Mouse (Mus musculus) embryonic fibroblast, embryonic 13.5 days (primary cell): ENCODE data around the gene Ccdc187. TPM values are rescaled to one million over a fixed set of nuclear protein-coding genes. Genes with fewer than 3 reads are reported as not detected.

ENCODE experiments used
- H3K27ac ChIP-seq: 2 replicates; pipeline ENCODE4 v1.5.1; 2012; ENCODE audit warnings: low read length, control low read depth, inconsistent platforms; ENCODE audit not compliant: insufficient read depth
- H3K4me1 ChIP-seq: 2 replicates; pipeline ENCODE4 v1.6.1; 2011; ENCODE audit warnings: low read length; ENCODE audit not compliant: control insufficient read depth, insufficient read depth
- H3K4me3 ChIP-seq: 2 replicates; pipeline ENCODE4 v1.5.1; 2011; ENCODE audit warnings: mild to moderate bottlenecking, control low read depth, low read length; ENCODE audit not compliant: insufficient read depth
- CTCF ChIP-seq: IDR thresholded peaks from 2 replicates; pipeline ENCODE4 v1.5.1; 2011; ENCODE audit warnings: mild to moderate bottlenecking, control low read depth, low read length, moderate library complexity, borderline replicate concordance; ENCODE audit not compliant: insufficient read depth
- POLR2A ChIP-seq: IDR thresholded peaks from 2 replicates; pipeline ENCODE4 v1.6.1; 2011; ENCODE audit warnings: low read depth, mild to moderate bottlenecking, control low read depth, low read length, moderate library complexity
- polyA plus RNA-seq: library from polyadenylated mRNA; stranded (reverse); fragments of >200 nt; gene quantifications from 2 replicates; pipeline ENCODE4 v1.2.4, GENCODE M21; 2011; ENCODE audit warnings: low read depth; ENCODE audit not compliant: missing spikeins, insufficient read length

Ccdc187 gene
- polyA plus RNA-seq: not detected in 2 replicates

GRCm38 (mm10) chr2:26294457-26294856, at the start of gene Ccdc187:
TSS of gene Ccdc187 (minus strand) at chr2:26294557.
- no peak for TF ChIP-seq POLR2A
- TF ChIP-seq CTCF: no peak
- no peak within 1 kb of the TSS for H3K4me3 ChIP-seq
- no peaks in the 10 kb centered on the region for H3K4me1 ChIP-seq
- H3K27ac ChIP-seq: no peak within 1 kb of the TSS

GRCm38 (mm10) chr2:26342609-26343490, 48.5 kb upstream of the Ccdc187 start:
- no peaks in the 10 kb centered on the region for H3K4me1 ChIP-seq
- TF ChIP-seq POLR2A (no peak), CTCF (no peak)
- no peak overlapping the region for H3K27ac ChIP-seq

DNA sequence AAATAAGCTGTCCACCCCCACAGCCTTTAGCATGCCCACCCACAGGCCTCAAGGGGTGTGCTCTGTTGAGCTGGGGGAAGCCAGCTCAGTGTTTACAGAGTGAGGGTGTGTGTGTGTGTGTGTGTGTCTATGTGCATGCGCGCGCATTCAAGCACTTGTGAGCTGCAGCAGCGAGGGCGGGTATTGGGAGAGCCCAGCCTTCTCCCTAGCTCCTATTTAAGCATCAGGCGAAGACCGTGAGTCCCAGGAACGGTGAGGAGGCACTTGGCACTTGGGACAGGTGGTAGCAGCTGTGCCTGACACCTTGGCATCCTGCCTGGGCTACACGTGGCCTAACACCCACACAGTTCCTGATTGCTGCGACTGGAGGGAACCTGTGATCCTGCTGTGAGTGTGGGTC, 47.7 kb upstream of the Ccdc187 start:
- TF ChIP-seq POLR2A: no peak
- TF ChIP-seq CTCF: no peak
- no peak overlapping the region for H3K27ac ChIP-seq

More at GRCm38 (mm10) chr2:26342609-26343490, 48.5 kb upstream of the Ccdc187 start:
- no peak overlapping the region for H3K4me3 ChIP-seq

GRCm38 (mm10) chr2:26341510-26341981, 47.2 kb upstream of the Ccdc187 start:
- no peaks in the 10 kb centered on the region for H3K4me1 ChIP-seq
- no peak overlapping the region for H3K4me3 ChIP-seq
- no peak for TF ChIP-seq POLR2A
- no peak for TF ChIP-seq CTCF
- no peak overlapping the region for H3K27ac ChIP-seq

More for the DNA sequence above, 47.7 kb upstream of the Ccdc187 start:
- H3K4me1 ChIP-seq: no peaks in the 10 kb centered on the region
- H3K4me3 ChIP-seq: no peak overlapping the region

DNA sequence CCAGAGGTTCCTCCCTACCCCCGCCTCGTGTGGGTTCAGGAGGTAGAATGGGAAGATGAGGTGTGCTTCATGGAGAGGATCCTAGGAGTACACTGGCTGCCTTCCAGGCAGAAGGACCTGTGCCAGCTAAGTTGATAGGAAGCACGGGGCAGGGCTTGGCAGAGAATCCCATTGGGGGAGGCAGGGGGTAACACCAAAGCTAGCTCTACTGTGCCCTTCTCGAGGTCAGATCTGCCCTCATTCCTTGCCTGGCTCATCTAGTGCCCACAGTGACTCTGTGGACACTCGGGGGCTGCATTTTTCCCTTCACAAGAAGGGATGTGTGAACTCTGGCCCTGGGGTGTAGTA, 44.8 kb upstream of the Ccdc187 start:
- H3K4me3 ChIP-seq: no peak overlapping the region
- TF ChIP-seq CTCF (no peak), POLR2A (no peak)
- H3K27ac ChIP-seq: no peak overlapping the region
- no peaks in the 10 kb centered on the region for H3K4me1 ChIP-seq

- no peak overlapping the region for H3K27ac ChIP-seq
- no peaks in the 10 kb centered on the region for H3K4me1 ChIP-seq
- no peak overlapping the region for H3K4me3 ChIP-seq
- TF ChIP-seq POLR2A (no peak), CTCF (no peak)
These were observed 44.2 kb upstream of the Ccdc187 start for GRCm38 (mm10) chr2:26338302-26339203.

DNA sequence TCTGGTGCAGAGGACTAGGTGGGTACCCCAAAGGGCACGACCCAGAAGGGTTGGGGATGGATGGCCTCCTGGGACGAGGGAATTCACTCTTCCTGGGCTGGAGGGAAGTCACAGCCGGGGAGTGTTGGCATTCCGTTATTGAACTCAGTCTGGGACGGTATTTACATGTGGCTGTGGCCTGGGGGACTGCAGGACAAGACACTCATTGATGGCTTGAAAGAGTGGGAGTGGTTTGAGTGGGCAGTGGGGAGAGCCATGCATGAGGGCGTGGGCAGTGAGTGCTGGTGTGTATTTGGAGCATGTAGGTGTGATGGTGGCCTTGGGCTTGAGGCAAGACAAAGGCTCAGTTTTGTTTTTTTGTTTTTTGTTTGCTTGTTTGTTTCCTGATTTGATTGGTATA, 36.3 kb upstream of the Ccdc187 start:
- H3K4me1 ChIP-seq: no peaks in the 10 kb centered on the region; the same call in 1 of the 2 replicates
- TF ChIP-seq POLR2A (no peak), CTCF (no peak)
- no peak overlapping the region for H3K27ac ChIP-seq
- no peak overlapping the region for H3K4me3 ChIP-seq

DNA sequence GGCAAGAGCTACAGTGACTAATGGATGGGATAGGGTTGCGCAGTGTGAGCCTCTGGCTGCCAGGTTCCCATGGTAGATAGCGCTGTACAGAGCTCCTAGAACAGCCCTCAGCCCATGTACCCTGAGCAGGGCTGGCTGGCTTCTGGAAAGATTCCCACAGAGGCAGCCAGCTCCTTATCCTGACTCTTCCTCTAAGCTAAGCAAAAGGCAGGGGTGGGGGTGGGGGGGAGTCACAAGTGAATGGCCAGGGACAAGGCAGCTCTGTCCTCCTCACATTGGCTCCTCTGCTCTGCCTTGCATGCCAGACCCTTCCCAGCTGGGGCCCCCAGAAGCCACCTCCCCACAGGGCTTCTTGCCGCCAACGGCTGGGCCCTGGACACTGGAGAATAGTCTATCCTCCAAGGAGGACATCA, 35.7 kb upstream of the Ccdc187 start:
- H3K4me3 ChIP-seq: no peak overlapping the region
- H3K27ac ChIP-seq: no peak overlapping the region
- no peak for TF ChIP-seq CTCF
- no peak for TF ChIP-seq POLR2A

GRCm38 (mm10) chr2:26329402-26329801, 35.0 kb upstream of the Ccdc187 start:
- H3K4me1 ChIP-seq: no peaks in the 10 kb centered on the region; the same call in 1 of the 2 replicates
- H3K4me3 ChIP-seq: no peak overlapping the region
- no peak overlapping the region for H3K27ac ChIP-seq
- TF ChIP-seq CTCF: no peak
- TF ChIP-seq POLR2A: no peak

More for the DNA sequence above, 35.7 kb upstream of the Ccdc187 start:
- no peaks in the 10 kb centered on the region; the same call in 1 of the 2 replicates for H3K4me1 ChIP-seq

GRCm38 (mm10) chr2:26327852-26328251, 33.5 kb upstream of the Ccdc187 start:
- no peak for TF ChIP-seq CTCF
- no peak for TF ChIP-seq POLR2A
- no peaks in the 10 kb centered on the region; the same call in 1 of the 2 replicates for H3K4me1 ChIP-seq
- no peak overlapping the region for H3K4me3 ChIP-seq
- H3K27ac ChIP-seq: no peak overlapping the region
